Mouse (Mus musculus) CH12.LX (cell line): ENCODE measurements around the gene Ulk1. TPM values are rescaled to one million over a fixed set of nuclear protein-coding genes. Genes with fewer than 3 reads are reported as not detected.

Source experiments
- DNase-seq: peaks from one replicate; pipeline ENCODE4 v3.0.0-alpha.2; 2013; ENCODE audit errors: extremely low read depth
- H3K27ac ChIP-seq: 2 replicates; pipeline ENCODE4 v1.5.1; 2012; ENCODE audit warnings: low read depth, mild to moderate bottlenecking, control low read depth, moderate library complexity; ENCODE audit not compliant: insufficient read depth
- H3K27me3 ChIP-seq: replicated peaks from 2 replicates; pipeline ENCODE3; 2012; ENCODE audit warnings: inconsistent platforms
- H3K36me3 ChIP-seq, 2 experiments: replicated peaks in 1 of 2; 2 replicates each; pipeline versions ENCODE3 to v1.6.1; 2012; ENCODE audit warnings: inconsistent platforms in 1 of 2, low read length in 1 of 2, mild to moderate bottlenecking in 1 of 2, mixed read lengths in 1 of 2, moderate library complexity in 1 of 2; ENCODE audit not compliant: control insufficient read depth in 1 of 2, insufficient read depth in 1 of 2
- H3K4me1 ChIP-seq, 2 experiments: 2 replicates each; pipeline ENCODE4 v1.6.1; 2012; ENCODE audit warnings: inconsistent platforms in 1 of 2, moderate library complexity in 1 of 2; ENCODE audit not compliant: insufficient read depth in 2 of 2, control insufficient read depth in 1 of 2
- H3K4me2 ChIP-seq: 2 replicates; pipeline ENCODE4 v1.6.1; 2012; ENCODE audit warnings: low read depth, mild to moderate bottlenecking, control low read depth; ENCODE audit not compliant: poor library complexity, insufficient read depth, severe bottlenecking
- H3K4me3 ChIP-seq, 3 experiments: fragments of 150-350 bp in 1 of 3; sonication (generic) in 1 of 3; replicated peaks in 1 of 3; 2 replicates each; pipeline versions ENCODE3 to v1.5.1; 2011 to 2012; ENCODE audit warnings: low read depth in 2 of 3, low read length in 2 of 3, mild to moderate bottlenecking in 2 of 3, moderate library complexity in 2 of 3, control low read depth in 1 of 3, improper control_type of control experiment in 1 of 3, inconsistent platforms in 1 of 3, mixed read lengths in 1 of 3; ENCODE audit not compliant: poor library complexity in 1 of 3
- H3K79me2 ChIP-seq: replicated peaks from 2 replicates; pipeline ENCODE4 v1.6.1; 2012; ENCODE audit warnings: mild to moderate bottlenecking, moderate library complexity; ENCODE audit not compliant: control insufficient read depth, poor library complexity, insufficient read depth, severe bottlenecking; ENCODE audit errors: extremely low read depth
- H3K9ac ChIP-seq: 2 replicates; pipeline ENCODE4 v1.6.1; 2012; ENCODE audit warnings: low read depth, mild to moderate bottlenecking, control low read depth, moderate library complexity; ENCODE audit not compliant: insufficient read depth
- H3K9me3 ChIP-seq: replicated peaks from 2 replicates; pipeline ENCODE3; 2012; ENCODE audit warnings: low read length, inconsistent platforms, mixed read lengths
- BHLHE40 ChIP-seq: IDR thresholded peaks from 2 replicates; pipeline ENCODE4 v1.6.1; 2011; ENCODE audit warnings: mild to moderate bottlenecking, low read depth, low read length, improper control_type of control experiment
- CHD1 ChIP-seq: IDR thresholded peaks from 2 replicates; pipeline ENCODE4 v1.6.1; 2012; ENCODE audit warnings: low read depth, low read length, improper control_type of control experiment, inconsistent platforms
- CTCF ChIP-seq, 2 experiments: IDR thresholded peaks in 1 of 2; conservative IDR thresholded peaks in 1 of 2; 2 replicates each; pipeline ENCODE4 v1.5.1; 2011 to 2012; ENCODE audit warnings: low read depth in 2 of 2, low read length in 2 of 2, improper control_type of control experiment in 1 of 2, inconsistent platforms in 1 of 2, mild to moderate bottlenecking in 1 of 2, moderate library complexity in 1 of 2
- E2F4 ChIP-seq: IDR thresholded peaks from 2 replicates; pipeline ENCODE4 v1.6.1; 2011; ENCODE audit warnings: low read depth, low read length, improper control_type of control experiment; ENCODE audit not compliant: insufficient replicate concordance
- ELF1 ChIP-seq: IDR thresholded peaks from 2 replicates; pipeline ENCODE4 v1.6.1; 2014; ENCODE audit warnings: low read depth, mild to moderate bottlenecking, inconsistent platforms, low read length, improper control_type of control experiment
- HCFC1 ChIP-seq: IDR thresholded peaks from 2 replicates; pipeline ENCODE4 v1.6.1; 2012; ENCODE audit warnings: low read depth, mild to moderate bottlenecking, inconsistent platforms, low read length, improper control_type of control experiment
- JUN ChIP-seq: IDR thresholded peaks from 2 replicates; pipeline ENCODE4 v1.6.1; 2011; ENCODE audit warnings: low read depth, mild to moderate bottlenecking, low read length, improper control_type of control experiment, moderate library complexity; ENCODE audit not compliant: insufficient read depth
- JUND ChIP-seq: conservative IDR thresholded peaks from 2 replicates; pipeline ENCODE4 v1.6.1; 2011; ENCODE audit warnings: low read depth, low read length, improper control_type of control experiment
- MAZ ChIP-seq: IDR thresholded peaks from 2 replicates; pipeline ENCODE4 v1.6.1; 2012; ENCODE audit warnings: low read depth, mild to moderate bottlenecking, inconsistent platforms, low read length, improper control_type of control experiment, moderate library complexity
- MYC ChIP-seq: IDR thresholded peaks from 2 replicates; pipeline ENCODE4 v1.6.1; 2011; ENCODE audit warnings: low read depth, mild to moderate bottlenecking, improper control_type of control experiment, low read length
- NRF1 ChIP-seq: IDR thresholded peaks from 2 replicates; pipeline ENCODE4 v1.6.1; 2014; ENCODE audit warnings: low read depth, mild to moderate bottlenecking, inconsistent platforms, low read length, improper control_type of control experiment, moderate library complexity
- PAX5 ChIP-seq: IDR thresholded peaks from 2 replicates; pipeline ENCODE4 v1.6.1; 2012; ENCODE audit warnings: low read length, inconsistent platforms, mixed read lengths
- POLR2AphosphoS2 ChIP-seq: IDR thresholded peaks from 2 replicates; pipeline ENCODE4 v1.6.1; 2011; ENCODE audit warnings: low read depth, low read length, improper control_type of control experiment
- RCOR1 ChIP-seq: conservative IDR thresholded peaks from 2 replicates; pipeline ENCODE4 v1.6.1; 2012; ENCODE audit warnings: low read depth, mild to moderate bottlenecking, inconsistent platforms, low read length, improper control_type of control experiment
- TCF12 ChIP-seq: IDR thresholded peaks from 2 replicates; pipeline ENCODE4 v1.6.1; 2014; ENCODE audit warnings: low read depth, mild to moderate bottlenecking, inconsistent platforms, low read length, improper control_type of control experiment
- USF1 ChIP-seq: IDR thresholded peaks from 2 replicates; pipeline ENCODE4 v1.6.1; 2014; ENCODE audit warnings: low read depth, mild to moderate bottlenecking, inconsistent platforms, low read length, improper control_type of control experiment
- ZKSCAN1 ChIP-seq: IDR thresholded peaks from 2 replicates; pipeline ENCODE4 v1.6.1; 2012; ENCODE audit warnings: low read depth, inconsistent platforms, low read length, improper control_type of control experiment, borderline replicate concordance
- ZMIZ1 ChIP-seq: IDR thresholded peaks from 2 replicates; pipeline ENCODE4 v1.6.1; 2012; ENCODE audit warnings: low read depth, mild to moderate bottlenecking, inconsistent platforms, low read length, improper control_type of control experiment
- ZNF384 ChIP-seq: IDR thresholded peaks from 2 replicates; pipeline ENCODE4 v1.6.1; 2012; ENCODE audit warnings: low read depth, low read length, improper control_type of control experiment, inconsistent platforms
- dilution Hi-C: fragments of 300-500 bp; cut with MboI; formaldehyde crosslinking; loops from 2 replicates; pipeline ENCODE4 v1.14.3; 2020; ENCODE audit warnings: low sequenced_read_pairs; ENCODE audit not compliant: extremely low pct_unique_long_range_greater_than_20kb, extremely low pct_ligation_motif_present
- in situ Hi-C: fragments of 300-500 bp; cut with MboI; formaldehyde crosslinking; loops from 3 replicates; pipeline ENCODE4 v1.14.3; 2019; ENCODE audit warnings: low sequenced_read_pairs, low pct_ligation_motif_present, low pct_unique_long_range_greater_than_20kb, mixed read lengths
- polyA plus RNA-seq: library from polyadenylated mRNA; unstranded; fragments of >175 nt; gene quantifications from 2 replicates; pipeline ENCODE4 v1.2.1, GENCODE M21; 2012; ENCODE audit warnings: low read depth; ENCODE audit not compliant: insufficient read length
- total RNA-seq, 2 experiments: library from RNA; depleted of rRNA; stranded (reverse); fragments of 300-350 nt in 1 of 2; fragments of >200 nt in 1 of 2; gene quantifications; 2 replicates each; pipeline ENCODE4 v1.2.3; 2012 to 2014

The Ulk1 gene
- total and polyA plus RNA-seq, 3 experiments: 2.7 to 13.6 (median 8.4) TPM

- dilution Hi-C loops: no loop called here
- no peak for TF ChIP-seq MYC
- no peak for TF ChIP-seq POLR2AphosphoS2
- no peak for TF ChIP-seq RCOR1
- no peak for TF ChIP-seq PAX5
- TF ChIP-seq TCF12: no peak
- no peak for TF ChIP-seq ELF1
- no peak for TF ChIP-seq JUN
- TF ChIP-seq ZNF384: no peak
- TF ChIP-seq ZKSCAN1: no peak
- TF ChIP-seq USF1: no peak
- TF ChIP-seq HCFC1: no peak
- no peak for TF ChIP-seq BHLHE40
- TF ChIP-seq CTCF (conservative IDR thresholded peaks at IDR 0.05 in 1 of 2, IDR thresholded peaks at IDR 0.05 in 1 of 2; ENCODE audit: low read depth in 2 of 2, low read length in 2 of 2): no peak
- TF ChIP-seq CHD1: no peak
- no peak for TF ChIP-seq JUND
- TF ChIP-seq NRF1: no peak
- no peak for TF ChIP-seq MAZ
- no peak for TF ChIP-seq ZMIZ1
- TF ChIP-seq E2F4: no peak
These were observed 28.2 kb downstream of the Ulk1 start for GRCm38 (mm10) chr5:110781529-110782238.

More at GRCm38 (mm10) chr5:110781529-110782238, 28.2 kb downstream of the Ulk1 start:
- Histone ChIP-seq H3K4me3 (no peak overlapping the region), H3K4me1 (peaks cover 2 to 26% of the 10 kb centered on the region in 2 experiments; a peak in 2 of 4 replicates), H3K9ac (no peak overlapping the region), H3K27ac (no peak overlapping the region), H3K79me2 (peaks cover 31% of the 10 kb centered on the region), H3K9me3 (no peaks in the 10 kb centered on the region), H3K27me3 (no peaks in the 10 kb centered on the region), H3K36me3 (peaks cover 27 to 40% of the 10 kb centered on the region in 2 experiments), H3K4me2 (no peak overlapping the region)
- in situ Hi-C loops: no loop called here
- no peak for DNase-seq
